Mouse (Mus musculus): ENCODE measurements around the gene 4931429L15Rik. TPM values are rescaled to one million over a fixed set of nuclear protein-coding genes. Genes with fewer than 3 reads are reported as not detected.

4931429L15Rik gene
- polyA plus RNA-seq, 2 experiments from 2014 or later = not detected

- ATAC-seq = no peak
These were observed 8.2 kb upstream of the 4931429L15Rik start for GRCm38 (mm10) chr9:46327706-46328571.

- no peak for ATAC-seq
These were observed 7.1 kb upstream of the 4931429L15Rik start for GRCm38 (mm10) chr9:46326694-46327405.

GRCm38 (mm10) chr9:46320461-46320860 is 675 bp upstream of the 4931429L15Rik start:
- ATAC-seq = no peak

- ATAC-seq = no peak
These were observed 1.8 kb downstream of the 4931429L15Rik start for GRCm38 (mm10) chr9:46317957-46318356.

- ATAC-seq = no peak
These were observed 2.9 kb downstream of the 4931429L15Rik start for GRCm38 (mm10) chr9:46316909-46317308.

- ATAC-seq = no peak
These were observed 3.4 kb downstream of the 4931429L15Rik start for GRCm38 (mm10) chr9:46316388-46316787.

GRCm38 (mm10) chr9:46315807-46316365 is 3.9 kb downstream of the 4931429L15Rik start:
- no peak for ATAC-seq

GRCm38 (mm10) chr9:46314921-46315320 is 4.9 kb downstream of the 4931429L15Rik start:
- no peak for ATAC-seq

- ATAC-seq = peak; percentile 60
These were observed 5.3 kb downstream of the 4931429L15Rik start for GRCm38 (mm10) chr9:46314507-46314906.

- no peak for ATAC-seq
These were observed 10.7 kb downstream of the 4931429L15Rik start for GRCm38 (mm10) chr9:46309121-46309520.

GRCm38 (mm10) chr9:46302142-46302541 is 17.6 kb downstream of the 4931429L15Rik start:
- ATAC-seq = peak; percentile 39

- no peak for ATAC-seq
These were observed 21.4 kb downstream of the 4931429L15Rik start for GRCm38 (mm10) chr9:46298381-46298780.

- peak; percentile 96 for ATAC-seq
These were observed 37.0 kb downstream of the 4931429L15Rik start, which contains the start of gene Bud13 for GRCm38 (mm10) chr9:46282631-46283436. Bud13 (plus strand) TSS chr9:46283008.

GRCm38 (mm10) chr9:46274494-46274893 is 45.3 kb downstream of the 4931429L15Rik start:
- no peak for ATAC-seq

- ATAC-seq = peak; percentile 93
These were observed 46.9 kb downstream of the 4931429L15Rik start, which contains the start of gene Zpr1 for GRCm38 (mm10) chr9:46272677-46273454. Zpr1 (plus strand) TSS chr9:46273064.

GRCm38 (mm10) chr9:46272070-46272469 is 47.7 kb downstream of the 4931429L15Rik start:
- peak; percentile 44 for ATAC-seq

- no peak for ATAC-seq
These were observed 49.0 kb downstream of the 4931429L15Rik start for GRCm38 (mm10) chr9:46270782-46271181.

- ATAC-seq = no peak
These were observed 50.7 kb downstream of the 4931429L15Rik start for GRCm38 (mm10) chr9:46269125-46269524.

GRCm38 (mm10) chr9:46268343-46268873 is 51.4 kb downstream of the 4931429L15Rik start, which contains the start of gene Apoa5:
Apoa5 (plus strand) TSS chr9:46268633.
- no peak for ATAC-seq

- ATAC-seq = no peak
These were observed 58.7 kb downstream of the 4931429L15Rik start for GRCm38 (mm10) chr9:46261131-46261530.

GRCm38 (mm10) chr9:46259111-46259510 is 60.7 kb downstream of the 4931429L15Rik start:
- no peak for ATAC-seq
